Mouse (Mus musculus): ENCODE results near the gene Cfap161. TPM values are rescaled to one million over a fixed set of nuclear protein-coding genes. Genes with fewer than 3 reads are reported as not detected.

Cfap161 gene
- total RNA-seq, 2 experiments from 2014 or later, result not detected

- ATAC-seq (ENCODE audit: poor library complexity, severe bottlenecking), result no peak
These were observed 52.0 kb downstream of the Cfap161 start for GRCm38 (mm10) chr7:83742690-83743089.

GRCm38 (mm10) chr7:83742026-83742425 is 52.7 kb downstream of the Cfap161 start:
- ATAC-seq (ENCODE audit: poor library complexity, severe bottlenecking), result peak; percentile 38; the same call in 1 of the 2 replicates

GRCm38 (mm10) chr7:83739680-83740310 is 54.9 kb downstream of the Cfap161 start:
- no peak for ATAC-seq (ENCODE audit: poor library complexity, severe bottlenecking)

- ATAC-seq (ENCODE audit: poor library complexity, severe bottlenecking), result no peak
These were observed 55.8 kb downstream of the Cfap161 start for GRCm38 (mm10) chr7:83738623-83739462.

GRCm38 (mm10) chr7:83737914-83738490 is 56.7 kb downstream of the Cfap161 start:
- no peak for ATAC-seq (ENCODE audit: poor library complexity, severe bottlenecking)

- ATAC-seq (ENCODE audit: poor library complexity, severe bottlenecking), result no peak
These were observed 58.2 kb downstream of the Cfap161 start for GRCm38 (mm10) chr7:83736341-83737115.

GRCm38 (mm10) chr7:83735108-83735781 is 59.4 kb downstream of the Cfap161 start:
- no peak for ATAC-seq (ENCODE audit: poor library complexity, severe bottlenecking)

GRCm38 (mm10) chr7:83734671-83735082 is 60.0 kb downstream of the Cfap161 start:
- ATAC-seq (ENCODE audit: poor library complexity, severe bottlenecking), result no peak

- ATAC-seq (ENCODE audit: poor library complexity, severe bottlenecking), result no peak
These were observed 60.4 kb downstream of the Cfap161 start for GRCm38 (mm10) chr7:83734246-83734645.

- no peak for ATAC-seq (ENCODE audit: poor library complexity, severe bottlenecking)
These were observed 61.9 kb downstream of the Cfap161 start for GRCm38 (mm10) chr7:83732781-83733180.

GRCm38 (mm10) chr7:83731961-83732666 is 62.6 kb downstream of the Cfap161 start:
- ATAC-seq (ENCODE audit: poor library complexity, severe bottlenecking), result no peak

- ATAC-seq (ENCODE audit: poor library complexity, severe bottlenecking), result no peak
These were observed 63.4 kb downstream of the Cfap161 start for GRCm38 (mm10) chr7:83731297-83731696.

GRCm38 (mm10) chr7:83726936-83727632 is 67.6 kb downstream of the Cfap161 start:
- ATAC-seq (ENCODE audit: poor library complexity, severe bottlenecking), result no peak

- ATAC-seq (ENCODE audit: poor library complexity, severe bottlenecking), result no peak
These were observed 68.9 kb downstream of the Cfap161 start for GRCm38 (mm10) chr7:83725801-83726200.

GRCm38 (mm10) chr7:83724541-83724940 is 70.1 kb downstream of the Cfap161 start:
- no peak for ATAC-seq (ENCODE audit: poor library complexity, severe bottlenecking)
